Mouse (Mus musculus) heart, embryonic 11.5 days (tissue): ENCODE results near the gene Mtln. TPM values are rescaled to one million over a fixed set of nuclear protein-coding genes. Genes with fewer than 3 reads are reported as not detected.

Experiments
- ATAC-seq: fragments of 200-750 bp; cut with Nextera tagmentation; replicated peaks from 2 replicates; pipeline ENCODE4 v1.8.0; 2017; ENCODE audit warnings: moderate library complexity; ENCODE audit not compliant: insufficient number of reproducible peaks, low FRiP score, low TSS enrichment
- H3K27ac ChIP-seq: fragments of 300-500 bp; sonication (generic); 2 replicates; pipeline ENCODE4 v1.5.1; 2014; ENCODE audit warnings: mild to moderate bottlenecking, low read depth, low read length
- H3K27me3 ChIP-seq: fragments of 300-500 bp; sonication (generic); 2 replicates; pipeline ENCODE4 v1.6.1; 2014; ENCODE audit warnings: mild to moderate bottlenecking, low read length, mixed read lengths; ENCODE audit not compliant: control insufficient read depth, insufficient read depth
- H3K36me3 ChIP-seq: fragments of 300-500 bp; sonication (generic); 2 replicates; pipeline ENCODE4 v1.6.1; 2014; ENCODE audit warnings: mild to moderate bottlenecking, low read length, moderate library complexity, mixed read lengths; ENCODE audit not compliant: control insufficient read depth, insufficient read depth
- H3K4me1 ChIP-seq: fragments of 300-500 bp; sonication (generic); 2 replicates; pipeline ENCODE4 v1.6.1; 2014; ENCODE audit warnings: low read length; ENCODE audit not compliant: control insufficient read depth, insufficient read depth
- H3K4me2 ChIP-seq: fragments of 300-500 bp; sonication (generic); 2 replicates; pipeline ENCODE4 v1.6.1; 2014; ENCODE audit warnings: mild to moderate bottlenecking, moderate library complexity
- H3K4me3 ChIP-seq: fragments of 300-500 bp; sonication (generic); 2 replicates; pipeline ENCODE4 v1.5.1; 2014; ENCODE audit warnings: low read depth, low read length
- H3K9ac ChIP-seq: fragments of 300-500 bp; sonication (generic); 2 replicates; pipeline ENCODE4 v1.6.1; 2014; ENCODE audit warnings: mild to moderate bottlenecking, low read depth, low read length, moderate library complexity
- H3K9me3 ChIP-seq: fragments of 300-500 bp; sonication (generic); replicated peaks from 2 replicates; pipeline ENCODE4 v1.6.1; 2016; ENCODE audit warnings: low read length; ENCODE audit not compliant: control insufficient read depth
- WGBS: fragments of 180-500 bp; shearing (Covaris S2); extraction: QIAGEN DNeasy Blood & Tissue Kit; methylation state at CpG from one replicate; pipeline ENCODE4 v1.1.7; 2014; ENCODE audit not compliant: insufficient replicate concordance; 5-methylcytosine and 5-hydroxymethylcytosine counted together
- polyA plus RNA-seq: library from polyadenylated mRNA; unstranded; fragments of >200 nt; fragmentation: Nextera tagmentation; extraction: Ambion mirVana; gene quantifications from 2 replicates; pipeline ENCODE4 v1.2.1, GENCODE M21; 2014

Gene Mtln
- polyA plus RNA-seq, 1 experiment from 2014 or later: 37.9 TPM

DNA sequence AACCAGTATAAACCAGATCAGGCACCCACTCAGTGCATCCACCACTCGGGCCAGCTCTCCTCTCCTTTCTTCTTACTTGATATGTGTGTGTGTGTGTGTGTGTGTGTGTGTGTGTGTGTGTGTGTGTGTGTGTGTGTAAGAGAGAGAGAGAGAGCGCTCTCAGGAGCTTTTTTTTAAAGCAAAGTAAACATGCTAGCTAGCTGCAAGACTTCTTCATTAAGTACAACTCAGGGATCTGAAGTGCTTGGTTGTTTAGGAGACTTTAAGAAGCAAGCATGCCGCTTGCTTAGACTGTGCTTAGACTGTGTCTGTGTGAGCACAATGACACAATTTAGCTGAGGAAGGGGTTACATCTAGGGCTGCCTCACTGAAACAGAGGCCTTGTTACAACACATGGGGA, 49.7 kb downstream of the Mtln start:
- H3K27ac ChIP-seq: no peak overlapping the region

More for the DNA sequence above, 49.7 kb downstream of the Mtln start:
- H3K4me2 ChIP-seq: no peak overlapping the region
- H3K4me3 ChIP-seq: no peak overlapping the region
- H3K9ac ChIP-seq: no peak overlapping the region
- no peaks in the 10 kb centered on the region for H3K36me3 ChIP-seq
- no peaks in the 10 kb centered on the region for H3K9me3 ChIP-seq
- H3K4me1 ChIP-seq: no peaks in the 10 kb centered on the region; the same call in 1 of the 2 replicates
- 76% methylated on average over 3 of the region's 3 CpGs for WGBS
- H3K27me3 ChIP-seq: no peaks in the 10 kb centered on the region
- no peak for ATAC-seq

Other genes with a start within 250 kb of the Mtln start
- 3.1 and 4.0 TPM in 2 replicates for gene Zfp661, start 205.4 kb downstream of the Mtln start, polyA plus RNA-seq
- 132 and 154 TPM in 2 replicates for gene Mrps5, start 205.3 kb downstream of the Mtln start, polyA plus RNA-seq
- 1.2 and 1.8 TPM in 2 replicates for gene Mal, start 135.8 kb downstream of the Mtln start, polyA plus RNA-seq
- gene Mall, start 62.6 kb downstream of the Mtln start, polyA plus RNA-seq: 2.5 and 3.8 TPM in 2 replicates
- gene Nphp1, start 3.6 kb downstream of the Mtln start, polyA plus RNA-seq: 12.1 and 15.4 TPM in 2 replicates
- gene Bub1, start 39.4 kb upstream of the Mtln start, polyA plus RNA-seq: 19.2 and 24.7 TPM in 2 replicates
- gene Acoxl, start 46.4 kb upstream of the Mtln start, polyA plus RNA-seq: 0.11 and 0.21 TPM in 2 replicates